Mouse (Mus musculus) heart, embryonic 11.5 days (tissue): ENCODE results near the gene Flvcr2. TPM values are rescaled to one million over a fixed set of nuclear protein-coding genes. Genes with fewer than 3 reads are reported as not detected.

Experiments used
- ATAC-seq: fragments of 200-750 bp; cut with Nextera tagmentation; replicated peaks from 2 replicates; pipeline ENCODE4 v1.8.0; 2017; ENCODE audit warnings: moderate library complexity; ENCODE audit not compliant: insufficient number of reproducible peaks, low FRiP score, low TSS enrichment
- H3K27ac ChIP-seq: fragments of 300-500 bp; sonication (generic); 2 replicates; pipeline ENCODE4 v1.5.1; 2014; ENCODE audit warnings: mild to moderate bottlenecking, low read depth, low read length
- H3K27me3 ChIP-seq: fragments of 300-500 bp; sonication (generic); 2 replicates; pipeline ENCODE4 v1.6.1; 2014; ENCODE audit warnings: mild to moderate bottlenecking, low read length, mixed read lengths; ENCODE audit not compliant: control insufficient read depth, insufficient read depth
- H3K36me3 ChIP-seq: fragments of 300-500 bp; sonication (generic); 2 replicates; pipeline ENCODE4 v1.6.1; 2014; ENCODE audit warnings: mild to moderate bottlenecking, low read length, moderate library complexity, mixed read lengths; ENCODE audit not compliant: control insufficient read depth, insufficient read depth
- H3K4me1 ChIP-seq: fragments of 300-500 bp; sonication (generic); 2 replicates; pipeline ENCODE4 v1.6.1; 2014; ENCODE audit warnings: low read length; ENCODE audit not compliant: control insufficient read depth, insufficient read depth
- H3K4me2 ChIP-seq: fragments of 300-500 bp; sonication (generic); 2 replicates; pipeline ENCODE4 v1.6.1; 2014; ENCODE audit warnings: mild to moderate bottlenecking, moderate library complexity
- H3K4me3 ChIP-seq: fragments of 300-500 bp; sonication (generic); 2 replicates; pipeline ENCODE4 v1.5.1; 2014; ENCODE audit warnings: low read depth, low read length
- H3K9ac ChIP-seq: fragments of 300-500 bp; sonication (generic); 2 replicates; pipeline ENCODE4 v1.6.1; 2014; ENCODE audit warnings: mild to moderate bottlenecking, low read depth, low read length, moderate library complexity
- H3K9me3 ChIP-seq: fragments of 300-500 bp; sonication (generic); replicated peaks from 2 replicates; pipeline ENCODE4 v1.6.1; 2016; ENCODE audit warnings: low read length; ENCODE audit not compliant: control insufficient read depth
- WGBS: fragments of 180-500 bp; shearing (Covaris S2); extraction: QIAGEN DNeasy Blood & Tissue Kit; methylation state at CpG from one replicate; pipeline ENCODE4 v1.1.7; 2014; ENCODE audit not compliant: insufficient replicate concordance; 5-methylcytosine and 5-hydroxymethylcytosine counted together
- microRNA-seq: library from miRNA; unstranded; fragments of <30 nt; microRNA quantifications from one replicate; pipeline ENCODE4, GENCODE M21; 2016; ENCODE audit warnings: borderline number of aligned reads
- polyA plus RNA-seq: library from polyadenylated mRNA; unstranded; fragments of >200 nt; fragmentation: Nextera tagmentation; extraction: Ambion mirVana; gene quantifications from 2 replicates; pipeline ENCODE4 v1.2.1, GENCODE M21; 2014

The Flvcr2 gene
- polyA plus RNA-seq, 1 experiment from 2014 or later = 5.8 TPM

DNA sequence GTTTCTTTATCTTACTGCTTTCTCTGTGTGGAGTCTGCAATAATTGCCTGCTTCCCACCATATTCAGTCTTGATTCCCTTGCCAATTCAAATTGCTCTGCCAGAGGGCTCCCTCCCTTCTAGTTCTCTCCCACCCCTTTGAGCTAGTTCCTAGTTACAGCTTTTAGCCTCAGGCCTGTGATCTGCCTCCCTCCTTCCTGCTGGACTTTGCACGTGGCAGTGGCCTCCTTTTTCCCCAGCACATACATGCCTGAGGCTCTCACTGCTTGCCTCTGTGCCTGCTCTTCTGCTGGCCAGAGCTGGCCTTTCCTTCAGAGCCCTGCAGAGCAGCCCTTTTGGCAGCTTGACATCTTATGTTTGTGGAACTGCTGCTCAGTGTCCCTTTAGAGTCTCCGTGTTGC, 116.2 kb downstream of the Flvcr2 start:
- Histone ChIP-seq H3K9me3 (no peaks in the 10 kb centered on the region), H3K4me1 (no peaks in the 10 kb centered on the region), H3K4me3 (no peak overlapping the region), H3K27me3 (no peaks in the 10 kb centered on the region), H3K36me3 (no peaks in the 10 kb centered on the region; the same call in 1 of the 2 replicates), H3K9ac (no peak overlapping the region), H3K4me2 (no peak overlapping the region), H3K27ac (no peak overlapping the region)
- no peak for ATAC-seq
- WGBS = 63% methylated on average over 2 of the region's 2 CpGs

Small RNA genes within 50 kb of the gene (microRNA-seq; reads per million reads assigned to microRNA genes)
- not detected for gene Gm47285

Other genes starting within 250 kb of the Flvcr2 start
- 0.49 and 0.62 TPM in 2 replicates for gene Jdp2, start 147.5 kb upstream of the Flvcr2 start, polyA plus RNA-seq
- gene Batf, start 59.9 kb upstream of the Flvcr2 start, polyA plus RNA-seq = 4.5 and 6.7 TPM in 2 replicates
- gene Erg28, start 78.0 kb downstream of the Flvcr2 start, polyA plus RNA-seq = 90.0 and 94.5 TPM in 2 replicates
- gene Ttll5, start 78.1 kb downstream of the Flvcr2 start, polyA plus RNA-seq = 12.6 and 16.2 TPM in 2 replicates